Mouse (Mus musculus) left cerebral cortex, postnatal 36 days (tissue): ENCODE results near the gene Arl6ip6. TPM values are rescaled to one million over a fixed set of nuclear protein-coding genes. Genes with fewer than 3 reads are reported as not detected.

Source experiments
- DNase-seq, 2 experiments: peaks; one replicate each; pipeline ENCODE4 v3.0.0; 2021 to 2022; ENCODE audit warnings: low spot score in 2 of 2, mixed read lengths in 1 of 2
- intact Hi-C: fragments of 180-260 bp; cut with DNase I; formaldehyde crosslinking; loops from one replicate; pipeline ENCODE4 v1.15.1; 2025
- total RNA-seq, 2 experiments: library from RNA; stranded (reverse); gene quantifications; 2 replicates each; pipeline ENCODE4 v1.2.3; 2021

Gene Arl6ip6
- 10 to 100 TPM; 10.6 to 11.7 TPM for total RNA-seq

DNA sequence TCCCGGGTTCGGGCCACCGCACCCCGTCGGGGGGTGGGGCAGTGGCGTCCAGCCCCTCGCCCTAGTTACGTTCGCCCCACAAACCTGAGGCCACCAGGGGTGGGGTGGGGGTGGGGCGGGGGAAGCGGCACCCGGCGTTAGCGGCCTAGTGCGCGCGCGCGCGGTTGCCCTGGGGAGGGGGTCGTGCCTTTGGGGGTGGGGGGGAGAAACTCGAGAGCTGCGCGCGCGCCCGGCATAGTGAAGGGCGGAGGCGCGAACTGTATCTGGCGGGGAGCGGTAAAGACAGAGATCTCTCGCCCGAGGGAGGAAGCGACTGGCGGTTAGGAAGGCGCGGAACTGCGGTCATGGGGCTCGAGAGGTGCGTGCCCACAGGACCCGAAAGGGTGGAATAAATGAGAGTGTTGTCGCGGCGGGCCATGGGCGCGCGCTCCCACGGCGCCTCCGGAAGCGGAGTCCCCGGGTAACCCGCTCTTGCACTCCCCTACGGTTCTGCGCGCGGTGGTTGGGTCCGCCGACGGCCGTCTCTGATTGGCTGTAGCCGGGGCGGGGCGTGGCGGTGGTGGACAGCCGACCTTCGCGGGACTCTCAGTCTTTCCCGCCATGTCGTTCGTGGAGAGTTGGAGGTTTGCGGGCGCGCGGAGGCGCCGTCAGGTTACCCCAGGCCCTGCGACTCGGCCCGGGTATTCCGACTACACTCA, at the start of gene Arl6ip6:
TSS of gene Arl6ip6 (plus strand) at position 204 of the 698 bp plus-strand sequence.
- peak; percentile 98 for DNase-seq
- intact Hi-C loops, result loop anchor here (10.0 kb wide), 1 partner anchor 447 kb away; the partner anchor contains the start of gene Stam2

- intact Hi-C loops, result no loop called here
- no peak for DNase-seq
Measured at GRCm38 (mm10) chr2:53146852-53147251, 44.7 kb upstream of the Arl6ip6 start.

DNA sequence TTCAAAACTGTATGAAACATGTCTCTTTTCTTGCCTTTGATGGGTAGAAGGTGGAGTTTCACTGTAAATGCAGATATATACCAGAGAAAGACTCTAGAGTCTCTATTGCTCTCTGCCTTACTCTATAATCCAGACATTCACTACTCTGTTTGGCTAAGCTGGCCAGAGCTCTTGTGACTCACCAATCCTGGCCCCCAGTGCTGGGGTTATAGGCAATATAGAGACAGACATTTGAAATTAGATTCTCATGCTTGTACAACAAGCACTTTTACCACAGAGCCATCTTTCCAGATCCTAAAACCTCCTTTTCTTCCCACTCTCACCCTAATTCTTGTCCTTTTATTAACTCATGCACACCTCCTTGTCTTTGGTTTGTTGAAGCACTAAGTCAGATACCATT, 17.6 kb upstream of the Arl6ip6 start:
- no peak for DNase-seq
- intact Hi-C loops, result no loop called here

GRCm38 (mm10) chr2:53178966-53179365, 12.6 kb upstream of the Arl6ip6 start:
- intact Hi-C loops, result no loop called here
- DNase-seq, result no peak

DNA sequence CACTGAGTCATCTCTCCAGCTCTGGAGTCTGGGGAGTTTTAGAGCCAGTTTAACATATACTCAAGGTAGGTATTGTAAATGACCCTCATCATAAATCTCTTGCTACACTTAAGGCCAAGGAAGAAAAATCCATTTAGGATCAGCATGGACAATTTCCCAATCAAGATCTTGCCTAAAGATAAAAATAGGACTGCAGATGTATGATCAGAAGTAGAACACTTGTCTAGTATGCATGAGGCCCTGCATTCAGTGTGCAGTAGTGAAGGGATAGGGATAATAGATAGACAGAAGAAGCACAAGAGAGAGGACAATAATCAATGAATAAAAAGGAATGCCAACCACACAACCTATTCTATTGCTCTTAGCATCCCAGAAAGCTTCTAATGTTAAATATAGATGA, 11.7 kb upstream of the Arl6ip6 start:
- intact Hi-C loops, result no loop called here
- DNase-seq, result no peak

- intact Hi-C loops, result loop anchor here (10.0 kb wide), 1 partner anchor 445 kb away; the partner anchor contains the start of gene Stam2
- no peak for DNase-seq
Measured at GRCm38 (mm10) chr2:53189811-53190210, 1.7 kb upstream of the Arl6ip6 start.

- intact Hi-C loops, result loop anchor here (10.0 kb wide), 1 partner anchor 446 kb away; the partner anchor contains the start of gene Stam2
- DNase-seq, result peak; percentile 99 to 100
Measured at GRCm38 (mm10) chr2:53190684-53191511, 628 bp upstream of the Arl6ip6 start, which contains the start of gene Prpf40a. Gene Prpf40a (minus strand): TSS chr2:53191284.

DNA sequence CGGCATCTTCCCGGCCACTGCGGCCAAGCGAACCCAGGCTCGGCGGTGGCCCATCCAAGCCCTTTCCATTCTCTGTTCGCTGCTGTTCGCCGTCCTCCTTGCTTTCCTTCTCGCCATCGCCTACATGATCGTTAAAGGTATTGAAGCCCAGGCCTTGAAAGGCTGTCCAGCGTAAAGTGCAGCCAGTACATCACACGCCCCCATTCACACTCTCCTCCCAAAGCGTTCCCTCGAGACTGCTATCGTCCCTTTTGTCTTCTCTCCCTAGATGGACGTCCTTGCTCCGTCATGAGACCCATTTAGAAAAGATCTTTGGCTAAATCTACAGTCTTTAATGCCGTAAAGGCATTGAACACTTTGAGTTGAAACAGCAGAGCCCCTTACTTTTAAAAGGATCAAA, 860 bp downstream of the Arl6ip6 start:
- intact Hi-C loops, result loop anchor here (10.0 kb wide), 1 partner anchor 448 kb away; the partner anchor contains the start of gene Stam2
- DNase-seq, result no peak

DNA sequence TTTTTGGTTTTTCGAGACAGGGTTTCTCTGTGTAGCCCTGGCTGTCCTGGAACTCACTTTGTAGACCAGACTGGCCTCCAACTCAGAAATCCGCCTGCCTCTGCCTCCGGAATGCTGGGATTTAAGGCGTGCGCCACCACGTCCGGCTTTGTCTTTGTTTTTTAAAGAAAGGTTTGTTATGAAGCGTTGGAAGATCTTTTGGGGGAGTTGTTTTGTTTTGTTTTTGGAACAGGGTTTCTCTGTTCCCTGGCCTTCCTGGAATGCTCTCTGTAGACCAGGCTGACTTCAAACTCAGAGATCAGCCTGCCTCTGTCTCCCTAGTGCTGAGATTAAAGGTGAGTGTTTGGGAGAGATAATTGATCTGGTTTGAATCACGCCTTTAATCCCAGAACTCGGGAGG, 4.9 kb downstream of the Arl6ip6 start:
- DNase-seq, result no peak
- intact Hi-C loops, result loop anchor here (10.0 kb wide), 1 partner anchor 452 kb away; the partner anchor contains the start of gene Stam2

- no peak for DNase-seq
- intact Hi-C loops, result loop anchor here (10.0 kb wide), 1 partner anchor 454 kb away; the partner anchor contains the start of gene Stam2
Measured at GRCm38 (mm10) chr2:53199203-53199602, 7.7 kb downstream of the Arl6ip6 start.

- intact Hi-C loops, result no loop called here
- no peak for DNase-seq
Measured at GRCm38 (mm10) chr2:53200164-53200885, 8.8 kb downstream of the Arl6ip6 start.

GRCm38 (mm10) chr2:53204373-53205274, 13.1 kb downstream of the Arl6ip6 start:
- DNase-seq, result no peak
- intact Hi-C loops, result loop anchor here (5.0 kb wide), 1 partner anchor 883 kb away; the partner anchor contains the start of gene Rprm

GRCm38 (mm10) chr2:53206749-53207148, 15.2 kb downstream of the Arl6ip6 start:
- no peak for DNase-seq
- intact Hi-C loops, result loop anchor here (5.0 kb wide), 1 partner anchor 881 kb away; the partner anchor contains the start of gene Rprm

- intact Hi-C loops, result no loop called here
- DNase-seq, result no peak
Measured at GRCm38 (mm10) chr2:53213493-53213892, 22.0 kb downstream of the Arl6ip6 start.

DNA sequence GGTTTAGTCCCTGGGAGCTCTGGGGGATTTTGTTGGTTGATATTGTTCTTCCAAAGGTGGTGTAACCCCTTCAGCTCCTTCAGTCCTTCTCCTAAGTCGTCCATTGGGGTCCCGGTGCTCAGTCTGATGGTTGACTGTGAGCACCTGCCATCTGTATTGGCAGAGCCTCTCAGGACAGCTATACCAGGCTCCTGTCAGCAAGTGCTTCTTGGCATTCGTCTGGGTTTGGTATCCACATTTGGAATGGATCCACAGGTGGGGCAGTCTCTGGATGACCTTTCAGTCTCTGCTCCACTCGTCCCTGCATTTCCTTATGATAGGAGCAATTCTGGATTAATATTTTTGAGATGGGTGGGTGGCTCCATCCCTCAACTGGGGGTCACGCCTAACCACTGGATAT, 30.7 kb downstream of the Arl6ip6 start:
- intact Hi-C loops, result no loop called here

DNA sequence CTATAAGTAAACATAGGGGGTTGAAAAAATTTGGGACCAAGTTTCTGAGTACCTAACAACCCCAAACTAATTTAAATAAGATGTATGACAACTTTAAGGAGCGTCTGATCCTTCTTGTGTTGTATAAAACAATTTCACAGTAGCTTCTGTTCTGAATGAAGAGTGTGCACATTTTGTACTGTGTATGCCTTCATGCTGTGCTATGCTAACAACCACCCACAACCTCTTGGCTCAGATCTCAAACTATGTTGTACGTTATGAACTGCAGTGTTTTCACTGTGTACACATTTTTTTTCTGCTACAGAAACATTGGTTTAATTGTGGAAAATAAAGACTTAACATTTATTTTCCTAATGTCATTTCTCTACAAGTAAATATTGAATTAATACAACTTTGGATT, 65.5 kb downstream of the Arl6ip6 start:
- DNase-seq, result no peak
- intact Hi-C loops, result no loop called here

More for the DNA sequence above, 30.7 kb downstream of the Arl6ip6 start:
- DNase-seq, result no peak
